Mouse (Mus musculus) midbrain, embryonic 15.5 days (tissue): ENCODE data around the gene 4930503B20Rik. TPM values are rescaled to one million over a fixed set of nuclear protein-coding genes. Genes with fewer than 3 reads are reported as not detected.

Experiments
- polyA plus RNA-seq: library from polyadenylated mRNA; unstranded; fragments of >200 nt; fragmentation: Nextera tagmentation; extraction: Ambion mirVana; gene quantifications from 2 replicates; pipeline ENCODE4 v1.2.1, GENCODE M21; 2015

The 4930503B20Rik gene
- polyA plus RNA-seq, 1 experiment from 2014 or later = not detected

Other genes starting within 250 kb of the 4930503B20Rik start
- gene Ssx2ip, start 246.7 kb downstream of the 4930503B20Rik start, polyA plus RNA-seq = 15.3 and 16.6 TPM in 2 replicates
- 3.9 TPM in 2 replicates for gene Ctbs, start 201.5 kb downstream of the 4930503B20Rik start, polyA plus RNA-seq
- gene Spata1, start 151.6 kb downstream of the 4930503B20Rik start, polyA plus RNA-seq = 4.2 and 5.5 TPM in 2 replicates
- 289 and 293 TPM in 2 replicates for gene Gng5, start 151.5 kb downstream of the 4930503B20Rik start, polyA plus RNA-seq
- 38.6 and 39.5 TPM in 2 replicates for gene Rpf1, start 129.9 kb downstream of the 4930503B20Rik start, polyA plus RNA-seq
- gene Uox, start 80.9 kb downstream of the 4930503B20Rik start, polyA plus RNA-seq = 0.09 TPM in 1 of 2 replicates, not detected in the other
- not detected in 2 replicates for gene Dnase2b, start 35.7 kb downstream of the 4930503B20Rik start, polyA plus RNA-seq
- gene Samd13, start 34.3 kb upstream of the 4930503B20Rik start, polyA plus RNA-seq = 0.22 and 0.31 TPM in 2 replicates
- gene Prkacb, start 161.7 kb upstream of the 4930503B20Rik start, polyA plus RNA-seq = 188 and 194 TPM in 2 replicates
- 7.3 and 7.8 TPM in 2 replicates for gene Ttll7, start 201.1 kb upstream of the 4930503B20Rik start, polyA plus RNA-seq